Mouse (Mus musculus) testis, adult 2 months (tissue): ENCODE measurements around the gene Procr.

Source experiments
- CTCF ChIP-seq: fragments of 200-500 bp; IDR thresholded peaks from 2 replicates; pipeline ENCODE4 v1.5.1; 2012; ENCODE audit warnings: low read depth, mild to moderate bottlenecking, inconsistent platforms, low read length, moderate library complexity; ENCODE audit not compliant: control insufficient read depth, insufficient read depth, insufficient replicate concordance
- POLR2A ChIP-seq: fragments of 200-500 bp; IDR thresholded peaks from 2 replicates; pipeline ENCODE4 v1.6.1; 2012; ENCODE audit warnings: low read depth, mild to moderate bottlenecking, inconsistent platforms, low read length, moderate library complexity; ENCODE audit not compliant: control insufficient read depth

DNA sequence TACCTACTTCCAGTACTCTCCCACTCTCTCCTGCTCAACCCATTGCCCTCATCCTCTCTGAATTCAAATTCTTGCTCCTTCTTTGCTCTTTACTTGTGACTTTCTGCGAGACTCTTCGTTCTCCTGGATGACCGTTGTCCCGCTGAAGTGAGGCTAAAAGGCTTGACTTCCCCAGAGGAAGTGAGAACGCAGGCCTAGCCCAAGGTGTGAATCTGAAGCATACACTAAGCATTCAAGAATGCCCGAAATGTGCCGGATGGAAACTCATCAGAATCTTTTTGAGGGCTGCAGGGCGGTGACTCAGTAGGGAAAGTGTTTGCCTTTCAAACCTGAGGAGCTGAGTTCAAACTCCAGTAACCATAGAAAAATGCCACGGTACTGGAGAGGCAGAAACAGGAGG, 7.6 kb upstream of the Procr start:
- no peak for TF ChIP-seq POLR2A
- no peak for TF ChIP-seq CTCF
